Mouse (Mus musculus) intestine, postnatal 0 days (tissue): ENCODE results near the gene Zfp423. TPM values are rescaled to one million over a fixed set of nuclear protein-coding genes. Genes with fewer than 3 reads are reported as not detected.

Source experiments
- ATAC-seq: fragments of 200-750 bp; cut with Nextera tagmentation; 2 replicates; pipeline ENCODE4 v1.8.0; 2017; ENCODE audit warnings: mild to moderate bottlenecking, moderate TSS enrichment, moderate library complexity
- H3K27ac ChIP-seq: fragments of 300-500 bp; sonication (generic); 2 replicates; pipeline ENCODE4 v1.5.1; 2014; ENCODE audit warnings: mild to moderate bottlenecking, low read depth, low read length, moderate library complexity
- H3K27me3 ChIP-seq: fragments of 300-500 bp; sonication (generic); replicated peaks from 2 replicates; pipeline ENCODE4 v1.6.1; 2014; ENCODE audit warnings: low read length, mixed read lengths; ENCODE audit not compliant: control insufficient read depth, insufficient read depth
- H3K36me3 ChIP-seq: fragments of 300-500 bp; sonication (generic); 2 replicates; pipeline ENCODE4 v1.6.1; 2014; ENCODE audit warnings: mild to moderate bottlenecking, moderate library complexity; ENCODE audit not compliant: control insufficient read depth, insufficient read depth
- H3K4me1 ChIP-seq: fragments of 300-500 bp; sonication (generic); replicated peaks from 2 replicates; pipeline ENCODE4 v1.6.1; 2014; ENCODE audit warnings: antibody characterized with exemption, low read length, mixed read lengths; ENCODE audit not compliant: control insufficient read depth, insufficient read depth
- H3K4me2 ChIP-seq: fragments of 300-500 bp; sonication (generic); replicated peaks from 2 replicates; pipeline ENCODE4 v1.6.1; 2014; ENCODE audit warnings: low read depth, mild to moderate bottlenecking, moderate library complexity
- H3K4me3 ChIP-seq: fragments of 300-500 bp; sonication (generic); 2 replicates; pipeline ENCODE4 v1.5.1; 2014; ENCODE audit warnings: low read depth, low read length
- H3K9ac ChIP-seq: fragments of 300-500 bp; sonication (generic); 2 replicates; pipeline ENCODE4 v1.6.1; 2014; ENCODE audit warnings: mild to moderate bottlenecking, low read depth, low read length
- H3K9me3 ChIP-seq: fragments of 300-500 bp; sonication (generic); 2 replicates; pipeline ENCODE4 v1.6.1; 2016; ENCODE audit warnings: mixed run types; ENCODE audit not compliant: control insufficient read depth
- CTCF ChIP-seq: sonication (generic); IDR thresholded peaks from 2 replicates; pipeline ENCODE4 v1.5.1; 2016; ENCODE audit warnings: low read depth, mild to moderate bottlenecking, control low read depth, antibody characterized with exemption, moderate library complexity
- WGBS: fragments of 180-500 bp; shearing (Covaris S2); extraction: QIAGEN DNeasy Blood & Tissue Kit; methylation state at CpG from one replicate; pipeline ENCODE4 v1.1.7; 2014; 5-methylcytosine and 5-hydroxymethylcytosine counted together
- polyA plus RNA-seq: library from polyadenylated mRNA; unstranded; fragments of >200 nt; fragmentation: Nextera tagmentation; extraction: Ambion mirVana; gene quantifications from 2 replicates; pipeline ENCODE4 v1.2.1, GENCODE M21; 2015

The Zfp423 gene
- polyA plus RNA-seq, 1 experiment from 2014 or later, result 1.6 TPM

DNA sequence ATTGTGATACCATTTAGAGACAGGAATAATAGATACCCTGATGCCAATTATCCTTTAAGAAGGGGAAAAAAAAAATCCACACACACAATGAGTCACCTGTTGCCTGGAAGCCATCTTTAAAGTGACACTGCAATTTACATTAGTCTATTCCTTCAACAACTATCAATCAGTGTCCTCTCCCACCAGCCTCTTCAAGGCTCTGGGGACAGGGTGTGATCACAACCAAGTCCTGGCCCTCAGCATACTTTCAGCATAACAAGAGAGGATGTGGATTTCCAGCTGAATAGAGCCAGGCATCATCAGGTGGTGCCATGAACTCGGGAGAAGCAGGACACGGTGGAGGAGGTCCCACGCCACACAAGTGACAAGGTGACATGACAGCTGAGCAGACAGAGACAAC, 156.8 kb downstream of the Zfp423 start:
- Histone ChIP-seq H3K27me3 (no peaks in the 10 kb centered on the region), H3K9ac (no peak overlapping the region), H3K4me1 (no peaks in the 10 kb centered on the region), H3K27ac (no peak overlapping the region), H3K36me3 (no peaks in the 10 kb centered on the region), H3K4me2 (no peak overlapping the region), H3K4me3 (no peak overlapping the region), H3K9me3 (no peaks in the 10 kb centered on the region)
- TF ChIP-seq CTCF, result no peak
- ATAC-seq, result no peak
- 57% methylated on average over 3 of the region's 3 CpGs for WGBS

DNA sequence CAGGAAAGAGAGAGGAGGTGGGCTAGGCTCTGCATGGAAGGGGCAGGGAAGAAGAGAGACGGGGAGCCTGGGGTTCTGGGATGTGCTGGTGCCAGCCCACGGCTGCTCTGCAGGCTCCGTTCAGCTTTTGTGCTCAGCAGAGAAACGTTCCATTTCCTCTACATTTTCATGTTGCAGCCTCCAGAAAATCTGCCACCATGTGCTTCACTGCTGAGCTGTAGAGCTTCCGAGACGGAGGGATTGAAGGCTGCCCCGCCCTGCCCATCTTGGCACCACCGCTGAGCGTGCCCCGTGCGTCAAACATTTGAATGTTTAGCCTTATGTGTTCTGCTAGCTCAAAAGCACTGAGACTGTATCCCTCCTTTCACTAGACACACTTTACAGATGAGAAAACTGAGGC, 159.3 kb downstream of the Zfp423 start:
- Histone ChIP-seq H3K4me1 (no peaks in the 10 kb centered on the region), H3K27ac (no peak overlapping the region), H3K27me3 (no peaks in the 10 kb centered on the region), H3K36me3 (no peaks in the 10 kb centered on the region), H3K4me2 (no peak overlapping the region), H3K4me3 (no peak overlapping the region), H3K9me3 (no peaks in the 10 kb centered on the region), H3K9ac (no peak overlapping the region)
- TF ChIP-seq CTCF, result no peak
- ATAC-seq, result no peak
- WGBS, result 84% methylated on average over 11 of the region's 11 CpGs

DNA sequence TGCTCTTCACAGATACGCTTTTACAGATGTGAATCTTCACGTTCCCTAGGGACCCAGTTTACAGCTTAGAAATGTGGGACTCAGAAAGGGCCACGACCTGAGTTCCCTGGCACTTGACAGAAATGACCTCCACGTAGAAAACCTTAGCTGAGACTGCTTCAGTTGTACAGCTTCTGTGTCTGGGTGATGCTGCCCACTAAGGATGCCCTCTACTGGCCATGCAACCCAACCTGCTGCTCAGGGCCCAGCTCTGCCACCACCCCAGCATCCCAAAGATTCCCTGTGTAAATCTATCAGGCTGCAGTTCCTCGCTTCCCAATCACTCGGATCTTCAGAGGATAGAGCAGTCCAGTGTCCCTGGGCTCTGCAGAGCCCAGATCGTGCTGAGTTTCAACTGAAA, 163.2 kb downstream of the Zfp423 start:
- Histone ChIP-seq H3K9me3 (no peaks in the 10 kb centered on the region), H3K27me3 (no peaks in the 10 kb centered on the region), H3K4me2 (no peak overlapping the region), H3K4me3 (no peak overlapping the region), H3K9ac (no peak overlapping the region), H3K4me1 (no peaks in the 10 kb centered on the region), H3K27ac (no peak overlapping the region), H3K36me3 (no peaks in the 10 kb centered on the region)
- peak; percentile 71 for TF ChIP-seq CTCF
- WGBS, result 76% methylated on average over 7 of the region's 7 CpGs
- no peak for ATAC-seq

DNA sequence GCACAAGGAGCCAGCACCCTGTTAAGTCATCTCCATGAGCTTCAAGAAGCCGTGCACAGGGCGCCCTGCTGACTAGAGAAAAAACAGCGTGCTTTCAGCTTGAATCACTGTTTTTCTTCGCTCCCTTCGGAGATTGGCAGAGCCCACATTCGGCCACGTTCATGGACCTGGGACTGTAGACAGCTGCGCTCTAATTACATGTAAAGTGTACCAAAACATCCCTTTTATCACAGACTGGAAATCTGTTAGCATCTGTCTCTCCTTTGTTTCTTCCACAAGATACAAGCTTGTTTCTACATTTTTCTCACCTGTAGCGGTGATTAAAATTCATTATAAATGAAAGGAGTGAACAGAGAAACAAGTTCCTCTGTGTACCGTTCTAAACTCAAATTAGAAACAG, 164.8 kb downstream of the Zfp423 start:
- H3K4me2 ChIP-seq, result no peak overlapping the region
- H3K27ac ChIP-seq, result no peak overlapping the region
- H3K4me1 ChIP-seq, result no peaks in the 10 kb centered on the region
- no peaks in the 10 kb centered on the region for H3K36me3 ChIP-seq
- no peak for TF ChIP-seq CTCF
- H3K27me3 ChIP-seq, result no peaks in the 10 kb centered on the region
- ATAC-seq, result no peak
- 87% methylated on average over 10 of the region's 10 CpGs for WGBS
- no peak overlapping the region for H3K4me3 ChIP-seq
- no peaks in the 10 kb centered on the region for H3K9me3 ChIP-seq
- no peak overlapping the region for H3K9ac ChIP-seq

DNA sequence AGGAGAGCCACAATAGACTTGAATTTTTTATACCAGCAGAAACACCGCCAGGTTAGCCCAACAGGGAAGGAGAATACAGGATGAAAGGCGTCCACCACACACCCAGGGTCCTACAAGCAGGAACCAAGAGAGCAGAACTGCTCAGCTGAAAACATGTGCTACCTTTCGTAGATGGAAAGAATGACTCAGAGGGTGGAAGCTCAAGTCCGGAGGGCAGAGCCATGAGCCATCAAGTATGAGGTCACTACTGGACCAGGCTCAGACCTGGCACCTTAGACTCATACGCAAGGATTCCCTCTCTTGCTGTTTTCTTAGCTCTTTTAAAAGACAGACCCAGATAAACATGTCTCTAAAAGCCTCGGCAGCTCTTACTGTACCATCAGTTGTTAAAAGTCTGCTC, 168.3 kb downstream of the Zfp423 start:
- TF ChIP-seq CTCF, result no peak
- WGBS, result 82% methylated on average over 6 of the region's 6 CpGs
- Histone ChIP-seq H3K36me3 (no peaks in the 10 kb centered on the region), H3K27me3 (no peaks in the 10 kb centered on the region), H3K4me3 (no peak overlapping the region), H3K4me1 (no peaks in the 10 kb centered on the region), H3K9me3 (no peaks in the 10 kb centered on the region), H3K27ac (no peak overlapping the region), H3K4me2 (no peak overlapping the region), H3K9ac (no peak overlapping the region)
- no peak for ATAC-seq

DNA sequence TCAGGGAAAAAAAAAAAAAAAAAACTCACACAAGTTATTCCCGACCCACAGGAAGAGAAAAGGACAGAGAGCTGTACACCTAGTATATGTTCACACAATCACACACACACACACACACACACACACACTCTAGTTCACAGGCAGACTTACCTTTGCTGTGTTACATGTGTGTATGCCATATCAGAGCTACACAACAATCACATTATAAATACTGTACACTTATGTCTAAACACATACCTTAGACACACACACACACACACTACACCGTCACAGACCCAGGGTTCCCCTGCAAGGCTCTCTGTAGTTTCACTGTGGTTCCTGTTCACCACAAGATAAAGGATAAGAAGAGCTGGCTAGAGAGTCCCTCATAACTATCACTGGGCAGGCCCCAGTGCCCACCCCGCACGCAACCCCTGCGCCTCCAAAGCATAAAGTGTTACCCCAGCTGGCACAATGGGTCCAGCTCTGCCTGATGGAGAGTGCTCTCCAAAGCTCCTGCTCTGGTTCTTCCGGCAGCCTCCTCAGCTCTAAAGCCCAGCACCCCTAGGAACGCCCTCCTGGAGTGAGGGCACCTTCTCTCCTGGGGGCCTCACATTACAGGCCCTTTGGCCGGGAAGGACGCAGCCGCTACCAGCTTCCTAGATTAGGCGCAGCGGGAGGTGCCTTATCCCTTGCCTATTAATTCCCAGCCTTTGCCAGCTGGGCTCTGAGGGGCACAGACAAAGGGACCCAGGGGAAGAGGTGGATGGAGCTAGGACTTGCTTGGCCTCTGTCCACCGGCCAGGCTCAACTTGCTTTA, 174.6 kb downstream of the Zfp423 start:
- Histone ChIP-seq H3K9me3 (no peaks in the 10 kb centered on the region), H3K27ac (no peak overlapping the region), H3K4me1 (no peaks in the 10 kb centered on the region), H3K4me3 (no peak overlapping the region), H3K36me3 (no peaks in the 10 kb centered on the region), H3K27me3 (no peaks in the 10 kb centered on the region), H3K9ac (no peak overlapping the region), H3K4me2 (no peak overlapping the region)
- no peak for ATAC-seq
- 87% methylated on average over 13 of the region's 13 CpGs for WGBS
- no peak for TF ChIP-seq CTCF
